Mouse (Mus musculus) limb, embryonic 11.5 days (tissue): ENCODE results near the gene B3galnt1. TPM values are rescaled to one million over a fixed set of nuclear protein-coding genes. Genes with fewer than 3 reads are reported as not detected.
"Not testable (repeated sequence)": the region's sequence is repeated elsewhere in the genome, so short reads cannot be mapped to it uniquely, and the experiment has no call there.

ENCODE experiments used
- ATAC-seq: fragments of 200-750 bp; cut with Nextera tagmentation; 2 replicates; pipeline ENCODE4 v1.8.0; 2017; ENCODE audit warnings: low read depth; ENCODE audit not compliant: insufficient number of reproducible peaks, low FRiP score, low TSS enrichment
- DNase-seq: peaks from one replicate; pipeline ENCODE4 v3.0.0-alpha.2; 2015; ENCODE audit warnings: low spot score
- H3K27ac ChIP-seq: fragments of 300-500 bp; sonication (generic); replicated peaks from 2 replicates; pipeline ENCODE4 v1.5.1; 2014; ENCODE audit warnings: low read depth, mild to moderate bottlenecking, low read length
- H3K27me3 ChIP-seq: fragments of 300-500 bp; sonication (generic); 2 replicates; pipeline ENCODE4 v1.6.1; 2014; ENCODE audit warnings: mild to moderate bottlenecking, low read length, mixed read lengths; ENCODE audit not compliant: control insufficient read depth, insufficient read depth
- H3K36me3 ChIP-seq: fragments of 300-500 bp; sonication (generic); 2 replicates; pipeline ENCODE4 v1.6.1; 2014; ENCODE audit warnings: mild to moderate bottlenecking, low read length, moderate library complexity, mixed read lengths; ENCODE audit not compliant: control insufficient read depth, insufficient read depth
- H3K4me1 ChIP-seq: fragments of 300-500 bp; sonication (generic); 2 replicates; pipeline ENCODE4 v1.6.1; 2014; ENCODE audit warnings: low read length, mixed read lengths; ENCODE audit not compliant: control insufficient read depth, insufficient read depth
- H3K4me2 ChIP-seq: fragments of 300-500 bp; sonication (generic); 2 replicates; pipeline ENCODE4 v1.6.1; 2014; ENCODE audit warnings: low read depth, mild to moderate bottlenecking, moderate library complexity; ENCODE audit not compliant: severe bottlenecking
- H3K4me3 ChIP-seq: fragments of 300-500 bp; sonication (generic); 2 replicates; pipeline ENCODE4 v1.5.1; 2014; ENCODE audit warnings: low read depth, low read length
- H3K9ac ChIP-seq: fragments of 300-500 bp; sonication (generic); 2 replicates; pipeline ENCODE4 v1.6.1; 2014; ENCODE audit warnings: mild to moderate bottlenecking, low read length
- H3K9me3 ChIP-seq: fragments of 300-500 bp; sonication (generic); 2 replicates; pipeline ENCODE4 v1.6.1; 2016; ENCODE audit warnings: low read length; ENCODE audit not compliant: control insufficient read depth
- WGBS: fragments of 180-500 bp; shearing (Covaris S2); extraction: QIAGEN DNeasy Blood & Tissue Kit; methylation state at CpG from one replicate; pipeline ENCODE4 v1.1.7; 2014; 5-methylcytosine and 5-hydroxymethylcytosine counted together
- polyA plus RNA-seq: library from polyadenylated mRNA; unstranded; fragments of >200 nt; fragmentation: Nextera tagmentation; extraction: Ambion mirVana; gene quantifications from 2 replicates; pipeline ENCODE4 v1.2.1, GENCODE M21; 2014

Gene B3galnt1
- polyA plus RNA-seq, 1 experiment from 2014 or later, result 27.4 TPM

DNA sequence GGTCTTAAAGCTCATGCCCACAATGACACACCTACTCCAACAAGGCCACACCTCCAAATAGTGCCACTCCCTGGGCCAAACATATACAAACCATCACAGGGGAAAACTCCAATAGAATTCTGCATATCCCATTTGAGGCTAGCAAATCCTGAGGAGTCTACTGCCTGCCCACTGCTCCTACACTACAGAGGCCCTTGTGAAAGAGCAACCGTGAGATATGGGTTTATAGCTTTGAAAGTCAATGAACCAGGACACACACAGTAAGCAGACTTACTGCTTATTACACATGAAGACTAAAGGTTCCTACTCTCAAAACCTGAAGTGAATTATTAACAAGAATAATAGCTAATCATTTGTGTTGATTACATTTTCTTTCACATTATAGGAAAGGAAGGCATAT is 15.0 kb downstream of the B3galnt1 start:
- DNase-seq (no peak), ATAC-seq (no peak)
- H3K27me3 ChIP-seq, result no peaks in the 10 kb centered on the region
- no peaks in the 10 kb centered on the region for H3K9me3 ChIP-seq
- no peak overlapping the region for H3K4me3 ChIP-seq
- no peak overlapping the region for H3K4me2 ChIP-seq
- H3K4me1 ChIP-seq, result no peaks in the 10 kb centered on the region
- no peak overlapping the region for H3K9ac ChIP-seq
- no peak overlapping the region for H3K27ac ChIP-seq
- 100% methylated on average over 1 of the region's 1 CpGs for WGBS
- no peaks in the 10 kb centered on the region for H3K36me3 ChIP-seq

DNA sequence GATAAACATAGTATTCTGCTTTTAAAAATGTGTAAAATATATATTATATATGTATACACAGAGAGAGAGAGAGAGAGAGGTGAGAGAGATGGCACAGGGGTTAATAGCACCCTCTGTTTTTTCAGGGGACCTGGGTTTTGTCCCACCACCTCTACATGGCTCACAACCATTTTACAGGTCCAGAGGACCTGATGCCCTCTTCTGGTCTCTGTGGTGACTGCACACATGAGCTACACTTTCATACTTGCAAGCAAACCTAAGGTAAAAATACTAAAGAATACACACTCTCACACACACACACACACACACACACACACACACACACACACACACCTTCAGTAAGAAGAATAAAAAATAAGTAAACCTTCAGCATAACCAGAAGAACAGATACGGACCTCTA is 20.0 kb downstream of the B3galnt1 start:
- Histone ChIP-seq H3K4me3 (no peak overlapping the region), H3K27ac (no peak overlapping the region), H3K36me3 (no peaks in the 10 kb centered on the region), H3K9ac (no peak overlapping the region), H3K27me3 (no peaks in the 10 kb centered on the region), H3K4me1 (no peaks in the 10 kb centered on the region), H3K9me3 (no peaks in the 10 kb centered on the region), H3K4me2 (no peak overlapping the region)
- ATAC-seq (no peak), DNase-seq (no peak)
- 96% methylated on average over 1 of the region's 1 CpGs for WGBS

DNA sequence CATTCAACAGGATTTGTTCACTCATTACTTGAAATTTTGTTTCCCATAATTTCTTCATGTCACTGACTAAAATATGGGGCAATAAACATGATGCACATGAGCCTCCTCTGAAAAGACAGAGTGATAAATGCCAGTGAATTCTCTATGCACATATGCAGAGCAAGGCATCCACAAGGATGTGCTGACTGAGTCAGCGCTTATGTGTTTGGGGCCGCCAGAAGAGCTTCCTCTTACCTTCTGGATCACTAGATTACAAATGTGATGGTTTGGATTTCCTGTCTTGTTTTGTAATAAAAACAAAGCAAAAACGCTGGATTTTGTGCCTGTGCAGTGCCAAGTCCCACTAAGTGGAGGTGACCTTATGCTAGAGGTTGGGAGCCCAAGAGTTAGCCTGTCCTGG is 22.0 kb downstream of the B3galnt1 start:
- no peaks in the 10 kb centered on the region for H3K4me1 ChIP-seq
- no peaks in the 10 kb centered on the region for H3K9me3 ChIP-seq
- no peak overlapping the region for H3K4me3 ChIP-seq
- no peaks in the 10 kb centered on the region for H3K27me3 ChIP-seq
- H3K9ac ChIP-seq, result no peak overlapping the region
- DNase-seq (no peak), ATAC-seq (no peak)
- WGBS, result 88% methylated on average over 3 of the region's 3 CpGs
- H3K4me2 ChIP-seq, result no peak overlapping the region
- no peak overlapping the region for H3K27ac ChIP-seq
- H3K36me3 ChIP-seq, result no peaks in the 10 kb centered on the region

DNA sequence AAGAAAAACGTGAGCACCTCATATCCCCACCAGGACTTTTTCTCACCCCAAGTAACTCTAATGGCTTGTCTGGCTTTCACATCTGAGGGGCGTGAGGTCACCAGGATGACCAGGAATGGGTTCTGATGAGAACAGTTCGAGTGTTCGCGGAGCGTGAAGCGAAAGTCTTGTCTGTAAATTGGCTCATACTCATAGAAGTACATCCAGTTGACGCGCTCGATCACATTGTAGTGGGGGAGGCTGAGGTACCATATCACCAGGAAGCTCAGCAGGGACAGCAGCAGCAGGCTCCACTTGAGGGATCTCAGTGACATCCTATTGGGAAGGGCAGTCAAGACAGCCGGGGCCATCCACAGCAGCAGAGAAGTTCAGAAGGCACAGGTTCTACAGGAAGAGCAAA is 23.2 kb downstream of the B3galnt1 start:
- Histone ChIP-seq H3K36me3 (no peaks in the 10 kb centered on the region), H3K9ac (no peak overlapping the region), H3K4me3 (no peak overlapping the region), H3K27ac (no peak overlapping the region), H3K4me2 (no peak overlapping the region), H3K4me1 (no peaks in the 10 kb centered on the region), H3K27me3 (no peaks in the 10 kb centered on the region), H3K9me3 (no peaks in the 10 kb centered on the region)
- WGBS, result 94% methylated on average over 11 of the region's 11 CpGs
- ATAC-seq, result no peak
- no peak for DNase-seq

DNA sequence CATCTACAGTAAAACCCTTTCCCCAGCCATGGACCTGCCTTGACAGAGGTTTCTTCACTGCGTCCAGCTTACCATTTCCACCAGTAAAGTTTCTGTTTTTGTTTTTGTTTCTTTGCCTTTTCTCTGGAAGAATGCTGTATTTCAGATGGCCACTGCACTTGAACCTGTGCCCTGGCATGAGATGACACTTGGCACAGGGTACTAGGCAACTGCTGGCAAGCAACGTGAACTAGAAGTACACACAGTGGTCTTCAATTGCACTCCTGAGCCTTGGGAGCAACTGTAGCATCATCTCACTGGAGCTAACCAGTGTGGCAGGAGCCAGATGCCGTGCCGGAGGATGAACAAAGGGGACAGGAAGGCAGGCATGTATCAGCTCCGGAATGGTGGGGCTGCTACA is 26.2 kb downstream of the B3galnt1 start:
- no peak overlapping the region for H3K4me2 ChIP-seq
- H3K9ac ChIP-seq, result no peak overlapping the region
- ATAC-seq (no peak), DNase-seq (no peak)
- no peak overlapping the region for H3K4me3 ChIP-seq
- H3K27me3 ChIP-seq, result no peaks in the 10 kb centered on the region
- H3K9me3 ChIP-seq, result no peaks in the 10 kb centered on the region
- no peaks in the 10 kb centered on the region for H3K36me3 ChIP-seq
- no peaks in the 10 kb centered on the region for H3K4me1 ChIP-seq
- WGBS, result 97% methylated on average over 5 of the region's 5 CpGs
- no peak overlapping the region for H3K27ac ChIP-seq

DNA sequence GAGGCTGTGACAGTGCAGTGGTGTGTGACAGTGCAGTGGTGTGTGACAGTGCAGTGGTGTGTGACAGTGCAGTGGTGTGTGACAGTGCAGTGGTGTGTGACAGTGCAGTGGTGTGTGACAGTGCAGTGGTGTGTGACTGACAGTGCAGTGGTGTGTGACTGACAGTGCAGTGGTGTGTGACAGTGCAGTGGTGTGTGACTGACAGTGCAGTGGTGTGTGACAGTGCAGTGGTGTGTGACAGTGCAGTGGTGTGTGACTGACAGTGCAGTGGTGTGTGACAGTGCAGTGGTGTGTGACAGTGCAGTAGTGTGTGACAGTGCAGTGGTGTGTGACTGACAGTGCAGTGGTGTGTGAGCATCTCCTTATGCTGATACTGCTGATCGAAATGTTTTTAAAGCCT is 33.2 kb downstream of the B3galnt1 start:
- H3K27me3 ChIP-seq, ATAC-seq, DNase-seq, H3K27ac ChIP-seq, H3K9me3 ChIP-seq, H3K9ac ChIP-seq, H3K4me3 ChIP-seq, H3K36me3 ChIP-seq, H3K4me2 ChIP-seq, H3K4me1 ChIP-seq: not testable (repeated sequence)
- WGBS, result 100% methylated on average over 1 of the region's 1 CpGs

DNA sequence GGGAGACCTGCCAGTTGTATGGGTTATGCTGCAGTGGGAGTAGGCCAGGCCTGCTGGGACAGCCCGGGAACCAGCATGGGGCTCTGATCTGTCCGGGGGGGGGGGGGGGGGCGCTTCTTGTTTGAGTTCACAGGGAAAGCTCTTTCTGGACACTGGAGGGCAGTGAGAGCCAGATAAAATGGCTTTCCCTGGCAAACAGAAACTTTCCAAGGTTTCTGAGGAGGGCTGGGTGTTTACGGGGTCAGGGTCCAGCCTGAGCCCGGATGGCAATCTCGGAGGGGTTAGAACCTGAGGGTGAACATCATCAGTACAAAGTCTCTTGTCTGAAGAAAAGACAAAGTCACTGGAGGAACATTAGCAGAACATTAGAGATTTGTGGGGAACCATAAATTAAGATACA is 35.4 kb downstream of the B3galnt1 start:
- no peak overlapping the region for H3K27ac ChIP-seq
- DNase-seq (no peak), ATAC-seq (no peak)
- 77% methylated on average over 6 of the region's 6 CpGs for WGBS
- peaks cover 4% of the 10 kb centered on the region; the same call in 1 of the 2 replicates for H3K4me1 ChIP-seq
- H3K36me3 ChIP-seq, result no peaks in the 10 kb centered on the region
- no peak overlapping the region for H3K9ac ChIP-seq
- H3K4me2 ChIP-seq, result no peak overlapping the region
- no peaks in the 10 kb centered on the region for H3K9me3 ChIP-seq
- H3K27me3 ChIP-seq, result no peaks in the 10 kb centered on the region
- H3K4me3 ChIP-seq, result no peak overlapping the region

DNA sequence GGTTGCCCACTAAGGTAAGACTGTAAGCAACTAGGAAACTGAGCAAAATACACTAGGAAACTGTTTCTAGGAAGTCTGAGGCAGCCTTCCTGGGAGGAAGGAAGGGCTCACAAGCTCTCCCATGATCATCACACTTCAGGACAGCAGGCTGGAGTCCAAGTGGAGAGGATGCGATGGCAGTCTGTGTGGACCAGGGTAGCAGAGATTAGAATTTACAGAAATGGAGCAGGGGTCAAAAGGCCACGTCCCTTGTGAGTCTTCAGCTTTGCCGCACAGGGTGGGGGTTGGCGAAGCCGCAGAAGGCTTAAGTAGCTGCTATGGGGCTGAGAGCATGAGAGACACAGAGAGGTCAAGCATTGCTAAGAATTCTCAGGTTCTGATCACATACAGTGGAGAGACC is 37.1 kb downstream of the B3galnt1 start:
- Histone ChIP-seq H3K9me3 (no peaks in the 10 kb centered on the region), H3K4me1 (peaks cover 7% of the 10 kb centered on the region), H3K27ac (no peak overlapping the region), H3K4me3 (no peak overlapping the region), H3K27me3 (no peaks in the 10 kb centered on the region), H3K4me2 (no peak overlapping the region), H3K36me3 (no peaks in the 10 kb centered on the region), H3K9ac (no peak overlapping the region)
- DNase-seq, result no peak
- ATAC-seq, result no peak
- WGBS, result 84% methylated on average over 5 of the region's 5 CpGs

DNA sequence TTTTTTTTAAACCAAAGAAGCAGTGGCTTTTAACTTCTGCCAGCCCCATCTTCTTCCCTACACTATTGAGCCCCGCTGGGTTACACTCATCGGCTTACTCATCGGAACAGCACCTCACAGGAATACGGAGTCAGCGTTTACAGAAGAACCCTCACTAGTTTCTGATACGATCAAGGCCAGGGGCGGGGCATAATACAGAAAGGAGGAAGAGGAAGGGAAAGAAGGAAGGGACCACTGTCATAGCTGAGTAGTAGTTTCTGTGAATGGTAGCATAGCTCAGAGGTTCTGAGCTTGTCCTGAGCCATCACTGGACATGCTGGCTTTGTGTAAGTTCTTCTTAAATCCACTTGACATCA is 38.8 kb downstream of the B3galnt1 start:
- 94% methylated on average over 7 of the region's 7 CpGs for WGBS
- no peak overlapping the region for H3K9ac ChIP-seq
- no peak overlapping the region for H3K4me2 ChIP-seq
- no peak overlapping the region for H3K4me3 ChIP-seq
- no peaks in the 10 kb centered on the region for H3K36me3 ChIP-seq
- no peak overlapping the region for H3K27ac ChIP-seq
- no peak for ATAC-seq
- no peaks in the 10 kb centered on the region for H3K27me3 ChIP-seq
- no peaks in the 10 kb centered on the region for H3K9me3 ChIP-seq
- DNase-seq, result no peak
- H3K4me1 ChIP-seq, result peaks cover 7% of the 10 kb centered on the region
